Mouse (Mus musculus): ENCODE measurements around the gene Olfr692. TPM values are rescaled to one million over a fixed set of nuclear protein-coding genes. Genes with fewer than 3 reads are reported as not detected.

The Olfr692 gene
- polyA plus RNA-seq, 1 experiment from 2014 or later, result not detected

GRCm38 (mm10) chr7:105368521-105368920 lies 491 bp downstream of the Olfr692 start:
- Histone ChIP-seq H3K27me3 (ENCODE audit: control insufficient read depth, insufficient read depth, low read length) (no peaks in the 10 kb centered on the region), H3K4me3 (ENCODE audit: low read depth, low read length) (no peak overlapping the region), H3K9me3 (ENCODE audit: control insufficient read depth, low read depth, low read length) (no peaks in the 10 kb centered on the region), H3K27ac (ENCODE audit: low read length) (no peak overlapping the region), H3K9ac (replicated peaks; ENCODE audit: low read depth, low read length) (no peak overlapping the region), H3K4me2 (replicated peaks; ENCODE audit: low read depth, low read length) (no peak overlapping the region), H3K36me3 (ENCODE audit: control insufficient read depth, insufficient read depth, low read length) (peaks cover 3% of the 10 kb centered on the region; the same call in 1 of the 2 replicates), H3K4me1 (ENCODE audit: control insufficient read depth, insufficient read depth, low read length) (no peaks in the 10 kb centered on the region)
- 88% methylated on average over 4 of the region's 4 CpGs for WGBS
- no peak for ATAC-seq (ENCODE audit: insufficient number of reproducible peaks, insufficient read depth, low FRiP score, low read depth)

GRCm38 (mm10) chr7:105372912-105373311 lies 4.9 kb downstream of the Olfr692 start:
- 88% methylated on average over 1 of the region's 1 CpGs for WGBS
- ATAC-seq (ENCODE audit: insufficient number of reproducible peaks, insufficient read depth, low FRiP score, low read depth), result no peak
- no peak overlapping the region for H3K4me3 ChIP-seq (ENCODE audit: low read depth, low read length)

GRCm38 (mm10) chr7:105373509-105373908 lies 5.5 kb downstream of the Olfr692 start:
- no peaks in the 10 kb centered on the region for H3K9me3 ChIP-seq (ENCODE audit: control insufficient read depth, low read depth, low read length)
- no peak overlapping the region for H3K27ac ChIP-seq (ENCODE audit: low read length)
- WGBS, result 87% methylated on average over 4 of the region's 4 CpGs
- H3K36me3 ChIP-seq (ENCODE audit: control insufficient read depth, insufficient read depth, low read length), result peaks cover 19% of the 10 kb centered on the region
- H3K4me3 ChIP-seq (ENCODE audit: low read depth, low read length), result no peak overlapping the region
- no peaks in the 10 kb centered on the region for H3K4me1 ChIP-seq (ENCODE audit: control insufficient read depth, insufficient read depth, low read length)
- H3K27me3 ChIP-seq (ENCODE audit: control insufficient read depth, insufficient read depth, low read length), result no peaks in the 10 kb centered on the region
- no peak for ATAC-seq (ENCODE audit: insufficient number of reproducible peaks, insufficient read depth, low FRiP score, low read depth)
- H3K9ac ChIP-seq (replicated peaks; ENCODE audit: low read depth, low read length), result no peak overlapping the region
- H3K4me2 ChIP-seq (replicated peaks; ENCODE audit: low read depth, low read length), result no peak overlapping the region

More at GRCm38 (mm10) chr7:105372912-105373311, 4.9 kb downstream of the Olfr692 start:
- Histone ChIP-seq H3K4me2 (replicated peaks; ENCODE audit: low read depth, low read length) (no peak overlapping the region), H3K27ac (ENCODE audit: low read length) (no peak overlapping the region), H3K36me3 (ENCODE audit: control insufficient read depth, insufficient read depth, low read length) (peaks cover 13% of the 10 kb centered on the region), H3K4me1 (ENCODE audit: control insufficient read depth, insufficient read depth, low read length) (no peaks in the 10 kb centered on the region), H3K27me3 (ENCODE audit: control insufficient read depth, insufficient read depth, low read length) (no peaks in the 10 kb centered on the region), H3K9ac (replicated peaks; ENCODE audit: low read depth, low read length) (no peak overlapping the region), H3K9me3 (ENCODE audit: control insufficient read depth, low read depth, low read length) (no peaks in the 10 kb centered on the region)

- Histone ChIP-seq H3K9me3 (ENCODE audit: control insufficient read depth, low read depth, low read length) (no peaks in the 10 kb centered on the region), H3K4me3 (ENCODE audit: low read depth, low read length) (no peak overlapping the region), H3K27me3 (ENCODE audit: control insufficient read depth, insufficient read depth, low read length) (no peaks in the 10 kb centered on the region), H3K4me2 (replicated peaks; ENCODE audit: low read depth, low read length) (no peak overlapping the region), H3K36me3 (ENCODE audit: control insufficient read depth, insufficient read depth, low read length) (peaks cover 23% of the 10 kb centered on the region), H3K9ac (replicated peaks; ENCODE audit: low read depth, low read length) (no peak overlapping the region), H3K27ac (ENCODE audit: low read length) (no peak overlapping the region), H3K4me1 (ENCODE audit: control insufficient read depth, insufficient read depth, low read length) (no peaks in the 10 kb centered on the region)
- 85% methylated on average over 3 of the region's 3 CpGs for WGBS
- no peak for ATAC-seq (ENCODE audit: insufficient number of reproducible peaks, insufficient read depth, low FRiP score, low read depth)
Observed at GRCm38 (mm10) chr7:105373976-105374375, 5.9 kb downstream of the Olfr692 start.

- Histone ChIP-seq H3K36me3 (ENCODE audit: control insufficient read depth, insufficient read depth, low read length) (peaks cover 32% of the 10 kb centered on the region), H3K27me3 (ENCODE audit: control insufficient read depth, insufficient read depth, low read length) (no peaks in the 10 kb centered on the region), H3K4me1 (ENCODE audit: control insufficient read depth, insufficient read depth, low read length) (no peaks in the 10 kb centered on the region), H3K9me3 (ENCODE audit: control insufficient read depth, low read depth, low read length) (no peaks in the 10 kb centered on the region), H3K4me2 (replicated peaks; ENCODE audit: low read depth, low read length) (no peak within 1 kb of the TSS), H3K27ac (ENCODE audit: low read length) (no peak within 1 kb of the TSS), H3K9ac (replicated peaks; ENCODE audit: low read depth, low read length) (no peak within 1 kb of the TSS), H3K4me3 (ENCODE audit: low read depth, low read length) (no peak within 1 kb of the TSS)
- ATAC-seq (ENCODE audit: insufficient number of reproducible peaks, insufficient read depth, low FRiP score, low read depth), result no peak
- WGBS, result 100% methylated on average over 1 of the region's 1 CpGs
Observed at GRCm38 (mm10) chr7:105374866-105375265, 6.8 kb downstream of the Olfr692 start, which contains the start of gene Gm5901. Gene Gm5901, plus strand, starts transcription at chr7:105375038.

GRCm38 (mm10) chr7:105380329-105380728 lies 12.3 kb downstream of the Olfr692 start:
- WGBS, result 93% methylated on average over 3 of the region's 3 CpGs
- Histone ChIP-seq H3K4me1 (ENCODE audit: control insufficient read depth, insufficient read depth, low read length) (no peaks in the 10 kb centered on the region), H3K36me3 (ENCODE audit: control insufficient read depth, insufficient read depth, low read length) (peaks cover 68% of the 10 kb centered on the region), H3K27me3 (ENCODE audit: control insufficient read depth, insufficient read depth, low read length) (no peaks in the 10 kb centered on the region), H3K4me2 (replicated peaks; ENCODE audit: low read depth, low read length) (no peak overlapping the region), H3K4me3 (ENCODE audit: low read depth, low read length) (no peak overlapping the region), H3K27ac (ENCODE audit: low read length) (no peak overlapping the region), H3K9me3 (ENCODE audit: control insufficient read depth, low read depth, low read length) (no peaks in the 10 kb centered on the region), H3K9ac (replicated peaks; ENCODE audit: low read depth, low read length) (no peak overlapping the region)
- ATAC-seq (ENCODE audit: insufficient number of reproducible peaks, insufficient read depth, low FRiP score, low read depth), result no peak

- Histone ChIP-seq H3K4me1 (ENCODE audit: control insufficient read depth, insufficient read depth, low read length) (no peaks in the 10 kb centered on the region), H3K36me3 (ENCODE audit: control insufficient read depth, insufficient read depth, low read length) (peaks cover 70% of the 10 kb centered on the region)
- WGBS, result 93% methylated on average over 2 of the region's 2 CpGs
Observed at GRCm38 (mm10) chr7:105387696-105388095, 19.7 kb downstream of the Olfr692 start.

GRCm38 (mm10) chr7:105390236-105390635 lies 22.2 kb downstream of the Olfr692 start:
- Histone ChIP-seq H3K9me3 (ENCODE audit: control insufficient read depth, low read depth, low read length) (no peaks in the 10 kb centered on the region), H3K4me3 (ENCODE audit: low read depth, low read length) (no peak overlapping the region), H3K4me2 (replicated peaks; ENCODE audit: low read depth, low read length) (no peak overlapping the region), H3K36me3 (ENCODE audit: control insufficient read depth, insufficient read depth, low read length) (peaks cover 49% of the 10 kb centered on the region), H3K27me3 (ENCODE audit: control insufficient read depth, insufficient read depth, low read length) (no peaks in the 10 kb centered on the region), H3K9ac (replicated peaks; ENCODE audit: low read depth, low read length) (no peak overlapping the region), H3K4me1 (ENCODE audit: control insufficient read depth, insufficient read depth, low read length) (no peaks in the 10 kb centered on the region), H3K27ac (ENCODE audit: low read length) (no peak overlapping the region)
- no peak for ATAC-seq (ENCODE audit: insufficient number of reproducible peaks, insufficient read depth, low FRiP score, low read depth)
- 95% methylated on average over 2 of the region's 2 CpGs for WGBS

More at GRCm38 (mm10) chr7:105387696-105388095, 19.7 kb downstream of the Olfr692 start:
- no peak for ATAC-seq (ENCODE audit: insufficient number of reproducible peaks, insufficient read depth, low FRiP score, low read depth)
- Histone ChIP-seq H3K4me3 (ENCODE audit: low read depth, low read length) (no peak overlapping the region), H3K9me3 (ENCODE audit: control insufficient read depth, low read depth, low read length) (no peaks in the 10 kb centered on the region), H3K27me3 (ENCODE audit: control insufficient read depth, insufficient read depth, low read length) (no peaks in the 10 kb centered on the region), H3K27ac (ENCODE audit: low read length) (no peak overlapping the region), H3K9ac (replicated peaks; ENCODE audit: low read depth, low read length) (no peak overlapping the region), H3K4me2 (replicated peaks; ENCODE audit: low read depth, low read length) (no peak overlapping the region)

- Histone ChIP-seq H3K4me2 (replicated peaks; ENCODE audit: low read depth, low read length) (no peak overlapping the region), H3K36me3 (ENCODE audit: control insufficient read depth, insufficient read depth, low read length) (peaks cover 11% of the 10 kb centered on the region), H3K4me1 (ENCODE audit: control insufficient read depth, insufficient read depth, low read length) (peaks cover 8% of the 10 kb centered on the region; the same call in 1 of the 2 replicates), H3K27me3 (ENCODE audit: control insufficient read depth, insufficient read depth, low read length) (no peaks in the 10 kb centered on the region), H3K9me3 (ENCODE audit: control insufficient read depth, low read depth, low read length) (no peaks in the 10 kb centered on the region), H3K4me3 (ENCODE audit: low read depth, low read length) (no peak overlapping the region), H3K9ac (replicated peaks; ENCODE audit: low read depth, low read length) (no peak overlapping the region), H3K27ac (ENCODE audit: low read length) (no peak overlapping the region)
- WGBS, result 59% methylated on average over 1 of the region's 1 CpGs
- ATAC-seq (ENCODE audit: insufficient number of reproducible peaks, insufficient read depth, low FRiP score, low read depth), result no peak
Observed at GRCm38 (mm10) chr7:105394606-105395005, 26.6 kb downstream of the Olfr692 start.
